Mouse (Mus musculus) monocyte, adult 2 months (primary cell): Measurements from ENCODE around the gene Lin54.

Experiments
- DNase-seq, 2 experiments: peaks; one replicate each; pipeline ENCODE4 v3.0.0; 2022; ENCODE audit warnings: low spot score in 2 of 2, low read depth in 1 of 2

Gene Lin54

GRCm38 (mm10) chr5:100500458-100500961, at the start of gene Lin54:
Lin54 (minus strand) TSS chr5:100500639.
- peak; percentile 78 to 83 for DNase-seq

GRCm38 (mm10) chr5:100550151-100550550, 49.7 kb upstream of the Lin54 start:
- DNase-seq, result no peak

GRCm38 (mm10) chr5:100549311-100549710, 48.9 kb upstream of the Lin54 start:
- DNase-seq, result no peak

- no peak for DNase-seq
Measured at GRCm38 (mm10) chr5:100548236-100548635, 47.8 kb upstream of the Lin54 start.

GRCm38 (mm10) chr5:100546294-100547080, 46.0 kb upstream of the Lin54 start:
- no peak for DNase-seq

- DNase-seq, result no peak
Measured at GRCm38 (mm10) chr5:100536638-100537037, 36.2 kb upstream of the Lin54 start.

GRCm38 (mm10) chr5:100535826-100536225, 35.4 kb upstream of the Lin54 start:
- DNase-seq, result no peak

GRCm38 (mm10) chr5:100526164-100526563, 25.7 kb upstream of the Lin54 start:
- peak; percentile 21 to 34 for DNase-seq

- DNase-seq, result no peak
Measured at GRCm38 (mm10) chr5:100525620-100526019, 25.2 kb upstream of the Lin54 start.

- DNase-seq, result no peak
Measured at GRCm38 (mm10) chr5:100524921-100525320, 24.5 kb upstream of the Lin54 start.

- no peak for DNase-seq
Measured at GRCm38 (mm10) chr5:100523331-100523730, 22.9 kb upstream of the Lin54 start.

GRCm38 (mm10) chr5:100520223-100520622, 19.8 kb upstream of the Lin54 start:
- DNase-seq, result no peak

GRCm38 (mm10) chr5:100519027-100519411, 18.6 kb upstream of the Lin54 start:
- no peak for DNase-seq

- peak; percentile 93 to 97 for DNase-seq
Measured at GRCm38 (mm10) chr5:100518049-100519026, 17.9 kb upstream of the Lin54 start, which contains the start of gene Cops4. Cops4 (plus strand) TSS chr5:100518309.

GRCm38 (mm10) chr5:100512576-100512975, 12.1 kb upstream of the Lin54 start:
- DNase-seq, result no peak

GRCm38 (mm10) chr5:100509247-100509646, 8.8 kb upstream of the Lin54 start:
- peak in 1 of 2 experiments; percentile 19 for DNase-seq

- no peak for DNase-seq
Measured at GRCm38 (mm10) chr5:100501267-100501666, 828 bp upstream of the Lin54 start.

GRCm38 (mm10) chr5:100499831-100500304, 571 bp downstream of the Lin54 start:
- peak in 1 of 2 experiments; percentile 22 for DNase-seq

- no peak for DNase-seq
Measured at GRCm38 (mm10) chr5:100499243-100499642, 1.2 kb downstream of the Lin54 start.

- DNase-seq, result peak; percentile 68 to 72
Measured at GRCm38 (mm10) chr5:100498436-100499180, 1.8 kb downstream of the Lin54 start.

GRCm38 (mm10) chr5:100491704-100492103, 8.7 kb downstream of the Lin54 start:
- DNase-seq, result no peak
